Mouse (Mus musculus): ENCODE measurements at regions not wholly inside any gene's neighbourhood (a gene's known extent, or its start where the extent isn't known, plus 50 kb on each side); places are given as distances from the start of the nearest gene placed in this dataset.

- ATAC-seq (ENCODE audit: insufficient number of reproducible peaks, low FRiP score, low TSS enrichment), result no peak
These were observed 343.2 kb upstream of the Marcks start for GRCm38 (mm10) chr10:37481879-37482278.

GRCm38 (mm10) chr10:37480331-37480730 is 341.6 kb upstream of the Marcks start:
- no peak for ATAC-seq (ENCODE audit: insufficient number of reproducible peaks, low FRiP score, low TSS enrichment)

- ATAC-seq (ENCODE audit: insufficient number of reproducible peaks, low FRiP score, low TSS enrichment), result no peak
These were observed 339.4 kb upstream of the Marcks start for GRCm38 (mm10) chr10:37478108-37478507.

GRCm38 (mm10) chr10:37473086-37473485 is 334.4 kb upstream of the Marcks start:
- ATAC-seq (ENCODE audit: insufficient number of reproducible peaks, low FRiP score, low TSS enrichment), result no peak

GRCm38 (mm10) chr10:37457384-37457783 is 318.7 kb upstream of the Marcks start:
- no peak for ATAC-seq (ENCODE audit: insufficient number of reproducible peaks, low FRiP score, low TSS enrichment)

GRCm38 (mm10) chr10:37449894-37450293 is 311.2 kb upstream of the Marcks start:
- ATAC-seq (ENCODE audit: insufficient number of reproducible peaks, low FRiP score, low TSS enrichment), result no peak

- no peak for ATAC-seq (ENCODE audit: insufficient number of reproducible peaks, low FRiP score, low TSS enrichment)
These were observed 308.8 kb upstream of the Marcks start for GRCm38 (mm10) chr10:37447333-37448204.

- ATAC-seq (ENCODE audit: insufficient number of reproducible peaks, low FRiP score, low TSS enrichment), result no peak
These were observed 301.3 kb upstream of the Marcks start for GRCm38 (mm10) chr10:37439863-37440613.

- no peak for ATAC-seq (ENCODE audit: insufficient number of reproducible peaks, low FRiP score, low TSS enrichment)
These were observed 299.6 kb upstream of the Marcks start for GRCm38 (mm10) chr10:37438312-37438711.

- no peak for ATAC-seq (ENCODE audit: insufficient number of reproducible peaks, low FRiP score, low TSS enrichment)
These were observed 298.1 kb upstream of the Marcks start for GRCm38 (mm10) chr10:37436849-37437248.

GRCm38 (mm10) chr10:37434229-37434628 is 295.5 kb upstream of the Marcks start:
- no peak for ATAC-seq (ENCODE audit: insufficient number of reproducible peaks, low FRiP score, low TSS enrichment)

GRCm38 (mm10) chr10:37423047-37423446 is 284.3 kb upstream of the Marcks start:
- no peak for ATAC-seq (ENCODE audit: insufficient number of reproducible peaks, low FRiP score, low TSS enrichment)

GRCm38 (mm10) chr10:37422612-37423011 is 283.9 kb upstream of the Marcks start:
- ATAC-seq (ENCODE audit: insufficient number of reproducible peaks, low FRiP score, low TSS enrichment), result no peak

GRCm38 (mm10) chr10:37416321-37416720 is 277.6 kb upstream of the Marcks start:
- ATAC-seq (ENCODE audit: insufficient number of reproducible peaks, low FRiP score, low TSS enrichment), result no peak

- ATAC-seq (ENCODE audit: insufficient number of reproducible peaks, low FRiP score, low TSS enrichment), result no peak
These were observed 273.7 kb upstream of the Marcks start for GRCm38 (mm10) chr10:37412401-37412800.

- no peak for ATAC-seq (ENCODE audit: insufficient number of reproducible peaks, low FRiP score, low TSS enrichment)
These were observed 271.0 kb upstream of the Marcks start for GRCm38 (mm10) chr10:37409749-37410148.

- ATAC-seq (ENCODE audit: insufficient number of reproducible peaks, low FRiP score, low TSS enrichment), result no peak
These were observed 268.8 kb upstream of the Marcks start for GRCm38 (mm10) chr10:37407487-37407886.

- ATAC-seq (ENCODE audit: insufficient number of reproducible peaks, low FRiP score, low TSS enrichment), result no peak
These were observed 266.2 kb upstream of the Marcks start for GRCm38 (mm10) chr10:37404933-37405332.

- ATAC-seq (ENCODE audit: insufficient number of reproducible peaks, low FRiP score, low TSS enrichment), result no peak
These were observed 265.7 kb upstream of the Marcks start for GRCm38 (mm10) chr10:37404407-37404806.

GRCm38 (mm10) chr10:37402376-37402775 is 263.7 kb upstream of the Marcks start:
- peak; percentile 57; the same call in 1 of the 2 replicates for ATAC-seq (ENCODE audit: insufficient number of reproducible peaks, low FRiP score, low TSS enrichment)

GRCm38 (mm10) chr10:37400991-37401390 is 262.3 kb upstream of the Marcks start:
- peak; percentile 47 for ATAC-seq (ENCODE audit: insufficient number of reproducible peaks, low FRiP score, low TSS enrichment)
